Mouse (Mus musculus) lung, postnatal 25 days (tissue): ENCODE measurements around the gene Ctf2.

Source experiments
- DNase-seq: peaks from one replicate; pipeline ENCODE4 v3.0.0; 2022; ENCODE audit warnings: low spot score

Ctf2 gene

DNA sequence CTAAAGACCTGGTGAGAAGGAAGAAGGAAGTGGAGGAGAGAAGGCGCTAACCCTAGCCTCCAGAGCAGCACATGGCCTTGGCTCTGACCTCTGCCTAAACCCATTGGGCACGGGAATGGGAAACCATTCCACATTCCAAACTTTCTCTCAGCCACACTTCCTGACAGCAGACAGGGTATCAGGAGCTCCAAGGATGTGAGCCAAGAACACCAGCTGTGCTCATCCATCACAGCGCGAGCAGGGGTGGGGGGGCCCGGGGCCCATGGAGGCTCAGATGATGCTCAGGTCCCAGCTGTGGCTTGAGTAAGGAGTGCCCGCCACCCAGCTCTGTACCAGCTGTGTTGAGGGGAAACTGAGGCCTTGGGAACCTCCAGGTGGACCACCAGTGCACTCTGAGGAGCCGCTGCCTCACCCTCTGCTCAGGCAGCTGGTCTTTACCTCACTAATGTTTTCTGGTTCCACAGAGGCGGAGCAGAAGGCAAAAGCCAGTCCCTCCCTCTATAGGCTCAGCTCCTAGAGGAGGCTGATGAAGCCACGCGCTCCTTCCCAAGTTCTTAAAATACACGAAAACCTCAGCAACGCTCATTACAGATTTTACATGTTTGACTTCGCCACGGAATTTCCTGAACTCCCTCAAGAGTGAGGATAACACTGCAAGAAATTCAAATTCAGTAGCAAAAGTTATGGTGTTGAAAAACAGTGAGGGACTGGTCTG lies 46.5 kb downstream of the Ctf2 start:
- peak; percentile 31 for DNase-seq

- no peak for DNase-seq
Measured at GRCm38 (mm10) chr7:127681888-127682553, 49.9 kb downstream of the Ctf2 start.

DNA sequence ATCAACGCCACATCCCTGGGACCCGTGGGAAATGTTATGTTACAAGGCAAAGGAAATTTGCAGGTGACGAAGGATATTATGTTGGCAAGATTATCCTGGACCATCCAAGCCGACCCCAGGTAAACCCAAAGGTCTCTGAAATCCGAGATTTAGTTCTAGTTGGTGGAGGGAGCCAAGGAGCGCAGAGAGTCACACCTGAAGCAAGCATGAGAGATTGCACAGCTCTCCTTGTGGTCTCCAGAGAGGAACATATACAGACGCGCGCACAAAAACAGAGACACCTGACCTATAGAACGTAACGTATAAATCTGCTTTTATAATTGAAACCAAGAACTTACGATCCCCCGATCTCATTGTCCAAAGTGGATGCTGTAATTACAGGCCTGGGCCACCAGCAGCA lies 51.4 kb downstream of the Ctf2 start:
- DNase-seq: no peak

DNA sequence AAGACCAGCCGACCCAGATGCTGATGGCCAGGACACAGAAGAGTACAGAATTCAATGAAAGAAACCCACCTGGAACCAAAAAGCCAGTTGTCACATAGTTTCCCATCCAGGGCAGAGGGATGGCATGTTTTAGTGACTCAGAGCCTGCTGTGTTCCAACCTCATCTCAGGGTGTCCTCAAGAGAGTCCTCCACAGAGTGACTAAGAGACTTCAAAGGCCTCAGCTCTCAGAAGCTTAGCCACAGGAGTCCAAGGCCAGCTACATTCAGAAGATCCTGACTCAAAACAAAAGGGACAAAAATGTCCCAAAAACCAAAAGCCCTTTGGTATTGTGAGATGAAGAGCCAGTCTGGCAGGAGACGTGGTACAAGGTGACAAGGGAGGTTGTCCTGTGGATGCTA lies 53.2 kb downstream of the Ctf2 start:
- DNase-seq: no peak

- no peak for DNase-seq
Measured at GRCm38 (mm10) chr7:127677609-127678008, 54.4 kb downstream of the Ctf2 start.

- peak; percentile 25 for DNase-seq
Measured at GRCm38 (mm10) chr7:127677077-127677476, 54.9 kb downstream of the Ctf2 start.

DNA sequence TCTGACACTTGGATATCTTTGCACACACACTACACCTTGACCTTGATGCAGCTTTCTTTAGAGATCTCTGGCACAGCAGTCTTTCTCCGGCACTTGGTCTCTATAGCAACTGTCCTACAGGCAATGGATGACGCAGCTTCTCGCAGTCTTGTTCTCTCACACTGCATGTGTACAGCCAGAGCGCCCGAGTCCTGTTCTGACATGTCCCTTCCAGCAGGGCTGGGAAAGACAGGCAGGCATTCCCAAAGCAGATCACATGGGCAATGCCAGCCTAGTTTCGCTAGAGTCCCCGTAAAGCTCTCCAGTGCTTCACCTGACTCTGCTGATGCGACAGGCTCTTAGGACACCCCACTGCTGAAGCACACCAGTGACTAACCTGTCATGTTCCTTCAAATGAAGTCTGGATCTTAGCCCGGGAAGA lies 56.6 kb downstream of the Ctf2 start:
- DNase-seq: no peak

DNA sequence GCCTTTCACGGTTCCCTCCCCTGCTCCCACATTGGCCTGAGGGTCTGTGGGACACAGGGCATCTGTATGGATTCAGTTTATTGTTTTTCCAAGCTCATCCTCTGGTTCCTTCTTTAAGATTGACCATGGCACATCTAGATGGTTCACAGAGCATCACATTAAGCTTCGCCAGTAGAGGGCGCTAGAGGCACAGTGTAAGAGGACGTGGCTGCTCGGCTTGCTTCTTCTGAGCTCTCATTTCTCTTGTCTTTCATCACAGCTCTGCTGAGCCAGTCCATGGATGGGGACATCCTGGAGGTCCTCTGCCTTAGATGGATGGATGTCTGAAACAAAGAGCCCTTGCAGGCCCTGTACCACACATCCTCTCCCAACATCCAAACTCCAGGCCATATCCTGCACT lies 57.0 kb downstream of the Ctf2 start:
- peak; percentile 83 for DNase-seq

DNA sequence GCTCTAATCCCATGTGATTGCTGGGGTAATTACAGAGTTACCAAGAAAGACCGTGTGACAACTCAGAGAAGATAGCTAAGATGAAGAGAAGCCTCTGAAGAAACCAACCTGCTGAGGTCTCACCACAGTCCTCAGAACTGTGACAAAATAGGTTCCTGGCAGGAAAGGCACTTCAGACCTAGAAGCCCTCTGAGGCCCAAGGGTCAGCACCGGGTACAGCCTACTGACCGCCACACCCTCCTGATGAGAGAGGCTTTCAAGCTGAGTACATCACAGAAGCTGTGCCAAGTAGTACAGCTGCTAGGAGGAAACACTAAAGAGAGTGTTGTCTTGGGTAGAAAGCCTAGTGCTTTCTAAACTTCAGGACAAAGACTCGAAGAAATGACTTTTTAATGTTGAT lies 59.2 kb downstream of the Ctf2 start:
- no peak for DNase-seq

- no peak for DNase-seq
Measured at GRCm38 (mm10) chr7:127671880-127672774, 59.8 kb downstream of the Ctf2 start.
